Mouse (Mus musculus) stomach, embryonic 16.5 days (tissue): ENCODE data around the gene Adcy6. TPM values are rescaled to one million over a fixed set of nuclear protein-coding genes. Genes with fewer than 3 reads are reported as not detected.

Experiments
- ATAC-seq: fragments of 200-750 bp; cut with Nextera tagmentation; 2 replicates; pipeline ENCODE4 v1.8.0; 2017; ENCODE audit warnings: moderate number of reproducible peaks, moderate TSS enrichment; ENCODE audit not compliant: insufficient read depth, low FRiP score
- H3K27ac ChIP-seq: fragments of 300-500 bp; sonication (generic); 2 replicates; pipeline ENCODE4 v1.5.1; 2014; ENCODE audit warnings: low read length
- H3K27me3 ChIP-seq: fragments of 300-500 bp; sonication (generic); 2 replicates; pipeline ENCODE4 v1.6.1; 2014; ENCODE audit warnings: low read length, control low read depth, mixed read lengths; ENCODE audit not compliant: control insufficient read depth, insufficient read depth
- H3K36me3 ChIP-seq: fragments of 300-500 bp; sonication (generic); 2 replicates; pipeline ENCODE4 v1.6.1; 2014; ENCODE audit warnings: low read length; ENCODE audit not compliant: control insufficient read depth, insufficient read depth
- H3K4me1 ChIP-seq: fragments of 300-500 bp; sonication (generic); 2 replicates; pipeline ENCODE4 v1.6.1; 2014; ENCODE audit warnings: low read length, control low read depth, mixed read lengths; ENCODE audit not compliant: control insufficient read depth, insufficient read depth
- H3K4me2 ChIP-seq: fragments of 300-500 bp; sonication (generic); 2 replicates; pipeline ENCODE4 v1.6.1; 2014; ENCODE audit warnings: low read depth, low read length, mixed read lengths
- H3K4me3 ChIP-seq: fragments of 300-500 bp; sonication (generic); replicated peaks from 2 replicates; pipeline ENCODE4 v1.5.1; 2014; ENCODE audit warnings: mild to moderate bottlenecking, low read length
- H3K9ac ChIP-seq: fragments of 300-500 bp; sonication (generic); 2 replicates; pipeline ENCODE4 v1.6.1; 2014; ENCODE audit warnings: low read length
- H3K9me3 ChIP-seq: fragments of 300-500 bp; sonication (generic); replicated peaks from 2 replicates; pipeline ENCODE4 v1.6.1; 2016; ENCODE audit warnings: low read length, control low read depth; ENCODE audit not compliant: control insufficient read depth
- WGBS: fragments of 180-500 bp; shearing (Covaris S2); extraction: QIAGEN DNeasy Blood & Tissue Kit; methylation state at CpG from one replicate; pipeline ENCODE4 v1.1.7; 2014; 5-methylcytosine and 5-hydroxymethylcytosine counted together
- polyA plus RNA-seq: library from polyadenylated mRNA; unstranded; fragments of >200 nt; fragmentation: Nextera tagmentation; extraction: Ambion mirVana; gene quantifications from 2 replicates; pipeline ENCODE4 v1.2.1, GENCODE M21; 2015

Gene Adcy6
- polyA plus RNA-seq, 1 experiment from 2014 or later: 17.8 TPM

GRCm38 (mm10) chr15:98617176-98617537, 7.3 kb upstream of the Adcy6 start:
- Histone ChIP-seq H3K4me3 (peak overlapping the region; percentile 14), H3K9me3 (no peaks in the 10 kb centered on the region), H3K9ac (peak overlapping the region; percentile 38; the same call in 1 of the 2 replicates), H3K36me3 (no peaks in the 10 kb centered on the region), H3K27ac (no peak overlapping the region), H3K4me2 (peak overlapping the region; percentile 40; the same call in 1 of the 2 replicates), H3K4me1 (peaks cover 10% of the 10 kb centered on the region), H3K27me3 (no peaks in the 10 kb centered on the region; the same call in 1 of the 2 replicates)
- under 1% methylated on average over 12 of the region's 12 CpGs for WGBS
- ATAC-seq: peak; percentile 54

- Histone ChIP-seq H3K4me3 (peak overlapping the region; percentile 14), H3K4me2 (peak overlapping the region; percentile 40; the same call in 1 of the 2 replicates), H3K27me3 (no peaks in the 10 kb centered on the region; the same call in 1 of the 2 replicates), H3K9ac (peak overlapping the region; percentile 50; the same call in 1 of the 2 replicates), H3K36me3 (no peaks in the 10 kb centered on the region), H3K4me1 (peaks cover 10% of the 10 kb centered on the region), H3K9me3 (no peaks in the 10 kb centered on the region), H3K27ac (no peak overlapping the region)
- WGBS: 37% methylated on average over 20 of the region's 20 CpGs
- peak; percentile 73 for ATAC-seq
These were observed 6.7 kb upstream of the Adcy6 start for GRCm38 (mm10) chr15:98616362-98617175.

- Histone ChIP-seq H3K36me3 (no peaks in the 10 kb centered on the region), H3K9me3 (no peaks in the 10 kb centered on the region), H3K9ac (no peak overlapping the region), H3K4me2 (no peak overlapping the region), H3K4me3 (no peak overlapping the region), H3K27me3 (no peaks in the 10 kb centered on the region; the same call in 1 of the 2 replicates), H3K27ac (no peak overlapping the region), H3K4me1 (peaks cover 10% of the 10 kb centered on the region)
- 73% methylated on average over 6 of the region's 6 CpGs for WGBS
- ATAC-seq: no peak
These were observed 5.9 kb upstream of the Adcy6 start for GRCm38 (mm10) chr15:98615751-98616150.

- H3K4me2 ChIP-seq: no peak overlapping the region
- WGBS: 59% methylated on average over 6 of the region's 6 CpGs
- no peak overlapping the region for H3K4me3 ChIP-seq
- H3K4me1 ChIP-seq: peaks cover 14% of the 10 kb centered on the region
- H3K27ac ChIP-seq: no peak overlapping the region
- H3K9me3 ChIP-seq: no peaks in the 10 kb centered on the region
- ATAC-seq: no peak
- no peaks in the 10 kb centered on the region; the same call in 1 of the 2 replicates for H3K27me3 ChIP-seq
- H3K36me3 ChIP-seq: no peaks in the 10 kb centered on the region
- no peak overlapping the region for H3K9ac ChIP-seq
These were observed 5.1 kb upstream of the Adcy6 start for GRCm38 (mm10) chr15:98614971-98615370.

- WGBS: 36% methylated on average over 9 of the region's 9 CpGs
- Histone ChIP-seq H3K27ac (no peak overlapping the region), H3K4me2 (no peak overlapping the region), H3K9me3 (no peaks in the 10 kb centered on the region), H3K9ac (no peak overlapping the region), H3K27me3 (no peaks in the 10 kb centered on the region; the same call in 1 of the 2 replicates), H3K36me3 (no peaks in the 10 kb centered on the region), H3K4me3 (no peak overlapping the region), H3K4me1 (peaks cover 14% of the 10 kb centered on the region)
- ATAC-seq: no peak
These were observed 4.7 kb upstream of the Adcy6 start for GRCm38 (mm10) chr15:98614551-98614950.

- Histone ChIP-seq H3K4me2 (no peak overlapping the region), H3K4me3 (no peak overlapping the region), H3K9ac (no peak overlapping the region), H3K4me1 (peaks cover 23% of the 10 kb centered on the region), H3K27ac (no peak overlapping the region), H3K36me3 (no peaks in the 10 kb centered on the region), H3K9me3 (no peaks in the 10 kb centered on the region), H3K27me3 (no peaks in the 10 kb centered on the region)
- ATAC-seq: no peak
- 93% methylated on average over 3 of the region's 3 CpGs for WGBS
These were observed 2.4 kb upstream of the Adcy6 start for GRCm38 (mm10) chr15:98612229-98612628.

- ATAC-seq: peak; percentile 14; the same call in 1 of the 2 replicates
- Histone ChIP-seq H3K4me2 (peak overlapping the region; percentile 73), H3K9ac (peak overlapping the region; percentile 96), H3K4me1 (peaks cover 30% of the 10 kb centered on the region), H3K36me3 (no peaks in the 10 kb centered on the region), H3K9me3 (no peaks in the 10 kb centered on the region), H3K27me3 (no peaks in the 10 kb centered on the region), H3K4me3 (peak overlapping the region; percentile 88), H3K27ac (peak overlapping the region; percentile 97)
- 4% methylated on average over 12 of the region's 12 CpGs for WGBS
These were observed 306 bp upstream of the Adcy6 start for GRCm38 (mm10) chr15:98610131-98610633.

- Histone ChIP-seq H3K27me3 (no peaks in the 10 kb centered on the region), H3K9me3 (no peaks in the 10 kb centered on the region), H3K4me2 (peak overlapping the region; percentile 73), H3K4me3 (peak overlapping the region; percentile 88), H3K9ac (peak overlapping the region; percentile 96), H3K27ac (peak overlapping the region; percentile 97), H3K36me3 (0 out of 2 replicates have a peak, but pooled peaks cover 5% of the 10 kb centered on the region), H3K4me1 (peaks cover 37% of the 10 kb centered on the region)
- 2% methylated on average over 13 of the region's 26 CpGs for WGBS
- peak; percentile 2 for ATAC-seq
These were observed 1.1 kb downstream of the Adcy6 start for GRCm38 (mm10) chr15:98608784-98609250.
